Mouse (Mus musculus): Measurements from ENCODE around the gene Isx.
A peak's percentile ranks its signal among the peaks of the same experiment; 100 is the strongest.

The Isx gene

GRCm38 (mm10) chr8:74901765-74902164, 28.8 kb downstream of the Isx start:
- no peak for DNase-seq (ENCODE audit: low read depth, low spot score)

- DNase-seq (ENCODE audit: low read depth, low spot score): no peak
These were observed 30.3 kb downstream of the Isx start for GRCm38 (mm10) chr8:74903054-74903842.

GRCm38 (mm10) chr8:74906333-74906732, 33.4 kb downstream of the Isx start:
- no peak for DNase-seq (ENCODE audit: low read depth, low spot score)

GRCm38 (mm10) chr8:74910708-74911107, 37.7 kb downstream of the Isx start:
- DNase-seq (ENCODE audit: low read depth, low spot score): no peak

- DNase-seq (ENCODE audit: low read depth, low spot score): no peak
These were observed 47.9 kb downstream of the Isx start for GRCm38 (mm10) chr8:74920691-74921421.

- no peak for DNase-seq (ENCODE audit: low read depth, low spot score)
These were observed 49.0 kb downstream of the Isx start for GRCm38 (mm10) chr8:74921882-74922518.

- no peak for DNase-seq (ENCODE audit: low read depth, low spot score)
These were observed 55.0 kb downstream of the Isx start for GRCm38 (mm10) chr8:74927940-74928339.

GRCm38 (mm10) chr8:74930731-74931130, 57.8 kb downstream of the Isx start:
- peak; percentile 51 for DNase-seq (ENCODE audit: low read depth, low spot score)

GRCm38 (mm10) chr8:74935308-74935707, 62.3 kb downstream of the Isx start:
- peak; percentile 43 for DNase-seq (ENCODE audit: low read depth, low spot score)

- no peak for DNase-seq (ENCODE audit: low read depth, low spot score)
These were observed 63.7 kb downstream of the Isx start for GRCm38 (mm10) chr8:74936656-74937055.

- DNase-seq (ENCODE audit: low read depth, low spot score): no peak
These were observed 69.1 kb downstream of the Isx start for GRCm38 (mm10) chr8:74942056-74942455.
